Mouse (Mus musculus): ENCODE data around the gene Rnpep. TPM values are rescaled to one million over a fixed set of nuclear protein-coding genes. Genes with fewer than 3 reads are reported as not detected.

The Rnpep gene
- total RNA-seq, 1 experiment from 2014 or later, result 58.0 TPM

Other genes with a start within 250 kb of the Rnpep start
- 2.2 and 2.4 TPM in 2 replicates for gene Lgr6, start 178.8 kb downstream of the Rnpep start, total RNA-seq (2021)
- gene Ptpn7, start 151.4 kb downstream of the Rnpep start, total RNA-seq (2021), result 1.4 and 1.5 TPM in 2 replicates
- 47.8 and 59.0 TPM in 2 replicates for gene Arl8a, start 137.3 kb downstream of the Rnpep start, total RNA-seq (2021)
- gene Gpr37l1, start 116.4 kb downstream of the Rnpep start, total RNA-seq (2021), result 0.52 and 0.67 TPM in 2 replicates
- 0.21 TPM in 1 of 2 replicates, not detected in the other for gene Elf3, start 25.5 kb downstream of the Rnpep start, total RNA-seq (2021)
- 161 and 183 TPM in 2 replicates for gene Timm17a, start 29.7 kb upstream of the Rnpep start, total RNA-seq (2021)
- gene Lmod1, start 40.7 kb upstream of the Rnpep start, total RNA-seq (2021), result 1.1 and 1.6 TPM in 2 replicates
- gene Shisa4, start 91.2 kb upstream of the Rnpep start, total RNA-seq (2021), result 12.1 and 12.3 TPM in 2 replicates
- gene Ipo9, start 146.4 kb upstream of the Rnpep start, total RNA-seq (2021), result 60.4 and 77.0 TPM in 2 replicates

Data from adrenal gland, postnatal 25 days (tissue).